Mouse (Mus musculus) layer of hippocampus, postnatal 36 days (tissue): Measurements from ENCODE around the gene Nxph1. TPM values are rescaled to one million over a fixed set of nuclear protein-coding genes. Genes with fewer than 3 reads are reported as not detected.

Experiments
- DNase-seq, 2 experiments: peaks; one replicate each; pipeline ENCODE4 v3.0.0; 2022
- total RNA-seq, 2 experiments: library from RNA; stranded (reverse); gene quantifications; 2 replicates each; pipeline ENCODE4 v1.2.3; 2021

Nxph1 gene
- total RNA-seq, 2 experiments from 2014 or later, result 35.8 to 38.6 TPM

- no peak for DNase-seq
Observed at GRCm38 (mm10) chr6:9133589-9134279, 185.5 kb downstream of the Nxph1 start.

- no peak for DNase-seq
Observed at GRCm38 (mm10) chr6:9147966-9148365, 199.7 kb downstream of the Nxph1 start.

GRCm38 (mm10) chr6:9149791-9150190, 201.6 kb downstream of the Nxph1 start:
- no peak for DNase-seq

GRCm38 (mm10) chr6:9159191-9159590, 211.0 kb downstream of the Nxph1 start:
- no peak for DNase-seq

GRCm38 (mm10) chr6:9182477-9182876, 234.2 kb downstream of the Nxph1 start:
- DNase-seq, result no peak

- no peak for DNase-seq
Observed at GRCm38 (mm10) chr6:9210730-9211129, 262.5 kb downstream of the Nxph1 start.

GRCm38 (mm10) chr6:9220724-9221453, 272.7 kb downstream of the Nxph1 start:
- DNase-seq, result no peak

- no peak for DNase-seq
Observed at GRCm38 (mm10) chr6:9234802-9235201, 286.6 kb downstream of the Nxph1 start.

- no peak for DNase-seq
Observed at GRCm38 (mm10) chr6:9267998-9268397, 319.8 kb downstream of the Nxph1 start.

Other genes starting within 250 kb of the Nxph1 start
- gene Ica1, start 169.9 kb upstream of the Nxph1 start, total RNA-seq, result 10 to 100 TPM; 56.3 to 61.7 TPM